Mouse (Mus musculus) ES-E14 (cell line): ENCODE results near the gene Slc18a3.

Source experiments
- MAFK ChIP-seq: IDR thresholded peaks from 2 replicates; pipeline ENCODE4 v1.6.1; 2014; ENCODE audit warnings: mild to moderate bottlenecking, low read depth, low read length, inconsistent platforms; ENCODE audit not compliant: insufficient read depth
- ZNF384 ChIP-seq: IDR thresholded peaks from 2 replicates; pipeline ENCODE4 v1.6.1; 2012; ENCODE audit warnings: low read depth, low read length, inconsistent platforms

GRCm38 (mm10) chr14:32443446-32443845 is 21.2 kb downstream of the Slc18a3 start:
- TF ChIP-seq MAFK (no peak), ZNF384 (no peak)
